Mouse (Mus musculus) embryonic fibroblast, embryonic 13.5 days (primary cell): ENCODE data around the gene Cxcl1.

Experiments
- CTCF ChIP-seq: IDR thresholded peaks from 2 replicates; pipeline ENCODE4 v1.5.1; 2011; ENCODE audit warnings: mild to moderate bottlenecking, control low read depth, low read length, moderate library complexity, borderline replicate concordance; ENCODE audit not compliant: insufficient read depth
- POLR2A ChIP-seq: IDR thresholded peaks from 2 replicates; pipeline ENCODE4 v1.6.1; 2011; ENCODE audit warnings: low read depth, mild to moderate bottlenecking, control low read depth, low read length, moderate library complexity

- TF ChIP-seq CTCF (no peak), POLR2A (no peak)
Observed at GRCm38 (mm10) chr5:90900147-90900546, 9.1 kb downstream of the Cxcl1 start.
